Comparison of ENCODE assay signal across 8 mouse cellular contexts in genomic region chr11:60698806-60699523, GRCm38 (mm10). TPM values are rescaled to one million over a fixed set of nuclear protein-coding genes. Genes with fewer than 3 reads are reported as not detected.
DNase-seq lines count a peak whose midpoint lies in the region; ATAC-seq lines count a peak whose summit lies in the region.

No protein-coding gene starts in this region.

- DNase-seq in cerebellum, adult 11 months = peak; percentile 38
- DNase-seq in cerebellum, adult 8-10 months = peak; percentile 41
- DNase-seq in forelimb bud, embryonic 11.5 days (ENCODE audit: low read depth, low spot score) = peak; percentile 75
- peak; percentile 32 for DNase-seq in layer of hippocampus, adult 9-11 months
- DNase-seq in lung, postnatal 36 days = peak; percentile 89
- peak; percentile 61 for DNase-seq in skeletal muscle tissue, adult 2 months (ENCODE audit: low read depth, low spot score)

- ATAC-seq in cerebellum, adult (ENCODE audit: insufficient number of reproducible peaks, low FRiP score, low TSS enrichment) = no peak
- ATAC-seq in hematopoietic stem cell, adult 5-6 weeks (replicated peaks in 1 of 2; ENCODE audit: insufficient read depth in 1 of 2, low FRiP score in 2 of 2, low TSS enrichment in 1 of 2, low read depth in 1 of 2, poor library complexity in 2 of 2, severe bottlenecking in 2 of 2) = peak; percentile 7 to 12; a peak in 1 of 4 replicates

RNA-seq across cellular contexts. Expression of gene Llgl1, which starts 0.6 kb away (rescaled TPM):
- 6.1 and 9.3 TPM in 2 replicates for total RNA-seq in hematopoietic stem cell, adult 5-6 weeks (2017)

RNA-seq across cellular contexts. Expression of gene Flii, which starts 28.1 kb away (rescaled TPM):
- total RNA-seq in hematopoietic stem cell, adult 5-6 weeks (2017) = 93.8 and 132 TPM in 2 replicates

RNA-seq across cellular contexts. Expression of gene Mief2, which starts 29.2 kb away (rescaled TPM):
- 3.3 and 12.3 TPM in 2 replicates for total RNA-seq in hematopoietic stem cell, adult 5-6 weeks (2017)

Comparison
In these comparisons a context has a peak if more than half of its experiments do, and no peak if none do; other contexts are left out.
1. DNase-seq: peak in every context shown above with its lines; median percentile 89 in lung, postnatal 36 days; 75 in forelimb bud, embryonic 11.5 days; 61 in skeletal muscle tissue, adult 2 months; 41 in cerebellum, adult 8-10 months; 38 in cerebellum, adult 11 months; 32 in layer of hippocampus, adult 9-11 months.